13 mouse cellular contexts compared by ENCODE assay signal in genomic region chr5:118473128-118473730, GRCm38 (mm10).
DNase-seq lines count a peak whose midpoint lies in the region; ATAC-seq and TF ChIP-seq lines count a peak whose summit lies in the region.
"Had no signal": no experiment of that assay in that cellular context is flagged by ENCODE, and none has a peak within 500 bp of the region (broad histone marks: within the 10 kb centered on the region; RNA-seq: fewer than 3 reads in every experiment).

No protein-coding gene starts in this region.

- peaks cover 46% of the 10 kb centered on the region for H3K4me1 ChIP-seq in heart, embryonic 10.5 days
- peaks cover 19% of the 10 kb centered on the region for H3K4me1 ChIP-seq in midbrain, embryonic 13.5 days (replicated peaks)
- peaks cover 10% of the 10 kb centered on the region for H3K4me1 ChIP-seq in midbrain, embryonic 16.5 days (ENCODE audit: control insufficient read depth, insufficient read depth, low read length)
- H3K4me1 ChIP-seq in limb, embryonic 14.5 days (ENCODE audit: control insufficient read depth, insufficient read depth, low read length): peaks cover 21% of the 10 kb centered on the region
- no peaks in the 10 kb centered on the region for H3K4me1 ChIP-seq in intestine, embryonic 16.5 days (ENCODE audit: control insufficient read depth, insufficient read depth, low read length)

- no peak for TF ChIP-seq POLR2A in limb, embryonic 14.5 days (IDR thresholded peaks at IDR 0.05; ENCODE audit: borderline replicate concordance, extremely low read depth, insufficient read depth, insufficient read length)

- H3K9ac ChIP-seq in midbrain, embryonic 13.5 days (replicated peaks): no peak overlapping the region
- no peak overlapping the region for H3K9ac ChIP-seq in midbrain, embryonic 16.5 days (ENCODE audit: low read depth, low read length)
- no peak overlapping the region for H3K9ac ChIP-seq in limb, embryonic 14.5 days (ENCODE audit: low read depth, low read length, severe bottlenecking)
- no peak overlapping the region for H3K9ac ChIP-seq in intestine, embryonic 16.5 days (ENCODE audit: low read depth, low read length)

- no peaks in the 10 kb centered on the region for H3K9me3 ChIP-seq in heart, embryonic 10.5 days
- no peaks in the 10 kb centered on the region for H3K9me3 ChIP-seq in midbrain, embryonic 13.5 days
- no peaks in the 10 kb centered on the region for H3K9me3 ChIP-seq in midbrain, embryonic 16.5 days (replicated peaks; ENCODE audit: control insufficient read depth, low read length, poor library complexity, severe bottlenecking)
- H3K9me3 ChIP-seq in limb, embryonic 14.5 days (ENCODE audit: control insufficient read depth, low read length): no peaks in the 10 kb centered on the region
- no peaks in the 10 kb centered on the region for H3K9me3 ChIP-seq in intestine, embryonic 16.5 days (ENCODE audit: control insufficient read depth, low read length)

- ATAC-seq in midbrain, embryonic 13.5 days: no peak
- no peak for ATAC-seq in midbrain, embryonic 16.5 days
- peak; percentile 46; the same call in 1 of the 2 replicates for ATAC-seq in limb, embryonic 14.5 days (ENCODE audit: low FRiP score, low read depth)
- ATAC-seq in intestine, embryonic 16.5 days: no peak
- ATAC-seq: intestine, postnatal 0 days had no signal

- no peak overlapping the region for H3K4me3 ChIP-seq in heart, embryonic 10.5 days
- no peak overlapping the region for H3K4me3 ChIP-seq in midbrain, embryonic 13.5 days (replicated peaks)
- no peak overlapping the region for H3K4me3 ChIP-seq in midbrain, embryonic 16.5 days (ENCODE audit: low read depth, low read length)
- H3K4me3 ChIP-seq in limb, embryonic 14.5 days (replicated peaks; ENCODE audit: low read length): no peak overlapping the region
- no peak overlapping the region for H3K4me3 ChIP-seq in intestine, embryonic 16.5 days (ENCODE audit: low read length)

- no peaks in the 10 kb centered on the region for H3K27me3 ChIP-seq in heart, embryonic 10.5 days (ENCODE audit: insufficient read depth, poor library complexity, severe bottlenecking)
- no peaks in the 10 kb centered on the region for H3K27me3 ChIP-seq in midbrain, embryonic 13.5 days
- H3K27me3 ChIP-seq in midbrain, embryonic 16.5 days (ENCODE audit: control insufficient read depth, insufficient read depth, low read depth, low read length): no peaks in the 10 kb centered on the region
- H3K27me3 ChIP-seq in limb, embryonic 14.5 days (ENCODE audit: control insufficient read depth, insufficient read depth, low read length): no peaks in the 10 kb centered on the region
- H3K27me3 ChIP-seq in intestine, embryonic 16.5 days (replicated peaks; ENCODE audit: control insufficient read depth, insufficient read depth, low read length): no peaks in the 10 kb centered on the region

- no peaks in the 10 kb centered on the region for H3K36me3 ChIP-seq in heart, embryonic 10.5 days
- no peaks in the 10 kb centered on the region for H3K36me3 ChIP-seq in midbrain, embryonic 13.5 days
- H3K36me3 ChIP-seq in midbrain, embryonic 16.5 days (ENCODE audit: control insufficient read depth, insufficient read depth, low read length): no peaks in the 10 kb centered on the region
- no peaks in the 10 kb centered on the region for H3K36me3 ChIP-seq in limb, embryonic 14.5 days (ENCODE audit: control insufficient read depth, insufficient read depth, low read length)
- H3K36me3 ChIP-seq in intestine, embryonic 16.5 days (ENCODE audit: control insufficient read depth, insufficient read depth, low read length): no peaks in the 10 kb centered on the region

- peak overlapping the region; percentile 73 for H3K27ac ChIP-seq in heart, embryonic 10.5 days
- H3K27ac ChIP-seq in midbrain, embryonic 13.5 days: peak overlapping the region; percentile 47; the same call in 1 of the 2 replicates
- H3K27ac ChIP-seq in midbrain, embryonic 16.5 days (ENCODE audit: low read length): no peak overlapping the region
- no peak overlapping the region for H3K27ac ChIP-seq in limb, embryonic 14.5 days (replicated peaks; ENCODE audit: low read depth, low read length)
- no peak overlapping the region for H3K27ac ChIP-seq in intestine, embryonic 16.5 days (ENCODE audit: low read length)

- DNase-seq in heart, embryonic 10.5 days (ENCODE audit: low spot score): no peak
- no peak for DNase-seq in heart, adult 8-10 months (ENCODE audit: low spot score)
- peak; percentile 36 for DNase-seq in brain, adult 2 months (ENCODE audit: low read depth, low spot score)
- DNase-seq in limb, embryonic 14.5 days (ENCODE audit: low spot score): no peak
- DNase-seq in cerebellum, adult 11 months: no peak
- DNase-seq: adrenal gland, postnatal 25 days; heart, postnatal 4 days; kidney, postnatal 36 days; thymus, postnatal 36 days had no signal

- H3K4me2 ChIP-seq in midbrain, embryonic 13.5 days (replicated peaks): no peak overlapping the region
- no peak overlapping the region for H3K4me2 ChIP-seq in midbrain, embryonic 16.5 days (ENCODE audit: low read length)
- H3K4me2 ChIP-seq in limb, embryonic 14.5 days (replicated peaks; ENCODE audit: low read depth, low read length, severe bottlenecking): no peak overlapping the region
- H3K4me2 ChIP-seq in intestine, embryonic 16.5 days (ENCODE audit: low read depth, low read length): no peak overlapping the region

- 33% methylated on average over 5 of the region's 5 CpGs for WGBS in heart, embryonic 10.5 days
- 37% methylated on average over 5 of the region's 5 CpGs for WGBS in midbrain, embryonic 13.5 days
- WGBS in midbrain, embryonic 16.5 days: 31% methylated on average over 5 of the region's 5 CpGs
- 29% methylated on average over 5 of the region's 5 CpGs for WGBS in limb, embryonic 14.5 days
- WGBS in intestine, embryonic 16.5 days: 38% methylated on average over 5 of the region's 5 CpGs

Comparison
In these comparisons a context has a peak if more than half of its experiments do, and no peak if none do; other contexts are left out.
1. H3K27ac ChIP-seq: peak in heart, embryonic 10.5 days (single experiment) and midbrain, embryonic 13.5 days (single experiment); none in midbrain, embryonic 16.5 days (single experiment), limb, embryonic 14.5 days (single experiment) and intestine, embryonic 16.5 days (single experiment).